Mouse (Mus musculus) ovary, adult 18-20 months (tissue): Measurements from ENCODE around the gene Szt2.

Source experiments
- DNase-seq: peaks from one replicate; pipeline ENCODE4 v3.0.0; 2022; ENCODE audit warnings: low spot score, mixed read lengths

The Szt2 gene

DNA sequence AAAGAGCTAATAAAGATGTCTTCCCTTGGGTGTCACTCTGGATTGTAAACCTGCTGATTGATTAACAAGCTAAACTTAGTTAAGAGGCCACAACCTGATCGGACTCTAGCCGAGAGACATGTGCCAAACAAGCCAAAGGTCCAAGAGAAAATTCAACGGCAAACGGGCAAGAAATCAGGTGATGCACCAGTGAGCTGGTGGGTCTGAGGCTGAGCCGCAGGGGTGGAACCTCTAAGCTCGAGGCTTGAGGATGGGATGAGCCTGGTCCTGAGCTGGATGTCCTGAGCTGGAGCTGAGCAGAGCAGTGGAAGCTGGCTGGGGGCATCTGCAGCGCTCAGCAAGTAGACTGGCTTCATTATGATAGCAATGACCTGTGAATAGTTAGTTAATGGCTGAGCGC lies 51.6 kb downstream of the Szt2 start:
- no peak for DNase-seq

DNA sequence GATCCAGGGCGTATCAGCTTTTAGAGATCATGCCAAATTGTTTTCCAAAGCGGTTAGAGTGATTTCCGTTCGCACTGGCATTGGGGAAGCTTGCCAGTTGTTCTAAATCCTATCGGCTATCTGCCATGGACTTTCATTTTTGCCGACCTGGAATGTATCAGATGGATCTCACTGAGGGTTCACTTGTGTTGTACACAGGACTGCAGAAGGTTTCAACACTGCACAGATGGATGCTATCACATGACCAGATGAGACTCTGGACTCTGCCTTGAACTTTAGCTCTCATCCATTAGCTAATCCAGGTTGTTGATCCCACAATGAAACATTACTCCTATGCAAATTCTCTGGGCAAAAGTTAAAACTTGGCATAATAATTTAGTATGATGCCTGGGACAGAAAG lies 52.3 kb downstream of the Szt2 start:
- DNase-seq = no peak

DNA sequence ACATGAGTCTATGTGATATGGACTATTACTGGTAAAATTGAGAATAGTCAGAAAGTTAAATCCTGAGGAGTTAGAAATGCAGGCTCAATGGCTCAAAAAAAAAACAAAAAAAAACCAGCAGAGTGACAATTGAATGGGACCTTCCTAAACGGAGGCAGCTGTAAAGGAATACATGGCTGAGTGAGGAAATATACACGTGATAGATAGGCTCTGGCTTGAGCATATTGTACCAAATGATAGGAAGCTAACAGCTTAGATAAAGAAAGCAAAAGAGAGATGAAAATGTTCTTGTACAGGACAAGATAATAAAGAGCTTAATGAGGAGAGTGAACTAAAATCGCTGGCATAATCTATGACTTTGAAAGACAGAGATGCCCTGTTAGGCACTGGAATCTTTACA lies 54.8 kb downstream of the Szt2 start:
- DNase-seq = no peak

DNA sequence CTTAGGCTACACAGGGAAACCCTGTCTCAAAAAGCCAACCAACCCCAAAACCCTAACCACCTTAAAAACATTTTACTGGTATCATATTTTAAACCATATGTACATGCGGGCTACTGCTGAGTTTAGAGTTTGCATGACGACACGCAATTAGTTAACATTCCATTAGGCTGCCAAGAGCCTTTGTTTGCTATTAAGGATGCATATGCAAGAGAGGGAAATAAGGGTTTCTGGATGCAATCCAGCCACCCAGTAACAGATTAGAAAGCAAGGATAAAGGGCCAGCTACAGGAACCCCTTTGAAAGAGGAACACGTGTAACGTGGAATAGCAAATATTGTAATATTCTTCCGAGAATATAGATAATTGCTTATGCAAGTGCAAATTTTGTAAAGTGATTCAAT lies 55.4 kb downstream of the Szt2 start:
- DNase-seq = no peak

DNA sequence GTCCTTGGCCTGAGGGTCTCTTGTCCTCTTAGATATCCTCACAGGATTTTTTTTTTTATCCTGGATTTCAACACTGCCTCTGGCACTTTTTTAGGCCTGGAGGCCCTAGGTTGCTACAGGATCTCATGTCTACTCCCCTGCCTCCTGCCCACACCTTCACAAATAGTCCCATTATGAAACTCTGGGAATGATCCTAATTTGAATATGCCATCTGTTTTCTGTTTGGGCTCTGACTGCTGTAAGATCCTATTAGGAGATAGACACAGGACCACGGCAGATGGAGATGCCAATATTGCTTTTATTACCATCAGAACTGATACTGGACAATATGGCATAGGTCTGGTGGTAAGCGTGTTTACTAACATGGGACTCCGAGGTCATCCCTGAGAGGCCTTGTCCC lies 57.2 kb downstream of the Szt2 start:
- no peak for DNase-seq

DNA sequence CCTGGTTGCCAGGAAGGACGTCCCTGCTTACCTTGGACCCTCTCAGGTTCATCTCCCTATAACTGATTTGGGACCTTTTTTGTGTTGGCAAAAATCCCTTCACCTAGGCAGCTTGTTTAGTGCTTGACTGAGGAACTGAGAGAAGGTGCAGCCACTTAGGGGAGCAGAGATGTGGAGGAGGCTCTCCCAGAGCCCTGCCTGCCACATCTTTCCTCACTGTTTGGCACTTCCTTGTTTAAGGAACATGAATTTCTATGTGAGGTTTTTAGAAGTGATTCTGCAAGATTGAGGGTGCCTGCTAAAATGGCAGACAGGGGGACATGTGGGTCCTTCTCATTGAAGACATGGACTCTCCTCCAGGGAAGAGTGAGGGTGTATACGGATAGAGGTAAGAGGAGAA lies 58.2 kb downstream of the Szt2 start:
- DNase-seq = no peak

DNA sequence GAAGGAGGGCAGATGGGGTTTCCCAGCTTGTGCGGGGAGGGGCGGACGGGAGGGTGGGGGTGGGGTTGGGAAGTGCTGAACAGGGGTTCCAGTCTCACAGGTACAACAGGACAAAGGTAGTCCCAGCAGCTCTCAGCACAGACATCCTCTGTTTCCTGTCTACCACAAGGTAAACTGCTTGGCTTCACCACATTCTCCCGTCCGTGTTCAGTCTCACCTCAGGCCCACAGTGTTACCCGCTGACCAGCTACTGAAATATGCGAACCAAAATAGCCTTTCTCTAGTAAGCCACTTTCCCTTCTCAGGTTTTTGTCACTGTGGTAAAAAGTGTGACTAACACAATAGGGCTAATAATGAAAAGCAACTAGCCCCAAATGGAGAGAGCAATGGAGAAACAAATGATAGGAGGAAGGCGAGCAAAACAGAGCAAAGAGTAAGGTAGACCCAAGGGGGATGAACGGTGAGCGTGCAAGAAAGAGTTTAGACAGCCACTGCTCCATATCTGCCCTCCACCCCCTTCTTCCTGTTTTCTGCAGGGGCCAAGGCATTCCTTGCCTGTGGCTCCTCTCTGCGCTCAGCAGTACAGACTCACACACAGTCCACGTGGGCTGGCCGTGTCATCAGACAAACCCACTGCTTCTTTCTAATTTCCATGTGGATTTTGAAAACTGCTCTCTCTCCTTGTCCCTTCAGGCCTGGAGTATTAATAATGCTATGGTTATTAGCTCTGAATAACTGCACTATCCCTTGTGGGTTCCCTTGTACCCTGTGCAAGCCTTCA lies 61.4 kb downstream of the Szt2 start:
- no peak for DNase-seq

DNA sequence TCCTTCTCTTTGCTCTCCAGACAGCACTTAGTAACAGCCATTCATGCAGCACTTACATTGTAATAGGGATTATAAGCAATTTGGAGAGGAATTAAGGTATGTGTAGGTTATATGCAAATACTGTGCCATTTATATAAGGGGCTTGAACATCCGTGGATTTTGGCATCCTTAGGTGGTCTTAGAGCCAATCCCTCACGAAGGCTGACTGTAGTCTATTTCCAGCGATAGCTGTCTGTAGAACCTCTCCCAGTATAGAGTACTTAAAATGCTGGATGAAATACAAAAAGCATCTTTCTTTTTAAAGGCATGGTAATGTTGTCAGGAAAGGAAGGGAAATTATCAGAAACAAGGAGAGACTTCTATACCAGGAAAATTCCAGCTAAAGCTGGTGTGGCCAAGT lies 67.6 kb downstream of the Szt2 start:
- no peak for DNase-seq

DNA sequence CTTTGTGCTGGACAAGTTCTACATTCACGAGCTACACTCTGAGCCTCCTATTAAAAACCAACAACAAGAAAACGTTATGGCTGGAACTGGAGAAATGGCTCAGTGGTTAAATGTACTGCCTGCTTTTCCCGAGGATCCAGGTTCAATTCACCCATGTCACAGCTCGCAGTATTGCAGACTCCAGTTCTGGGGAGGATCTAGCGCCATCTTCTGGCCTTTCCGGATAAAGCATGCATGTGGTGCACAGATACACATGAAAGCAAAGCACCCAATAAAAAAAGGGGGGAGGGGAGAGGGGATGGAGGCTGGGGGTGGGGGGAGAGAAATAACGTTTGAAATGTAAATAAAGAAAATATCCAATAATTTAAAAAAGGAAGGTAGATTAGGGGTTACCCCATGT lies 72.4 kb downstream of the Szt2 start:
- DNase-seq = no peak

DNA sequence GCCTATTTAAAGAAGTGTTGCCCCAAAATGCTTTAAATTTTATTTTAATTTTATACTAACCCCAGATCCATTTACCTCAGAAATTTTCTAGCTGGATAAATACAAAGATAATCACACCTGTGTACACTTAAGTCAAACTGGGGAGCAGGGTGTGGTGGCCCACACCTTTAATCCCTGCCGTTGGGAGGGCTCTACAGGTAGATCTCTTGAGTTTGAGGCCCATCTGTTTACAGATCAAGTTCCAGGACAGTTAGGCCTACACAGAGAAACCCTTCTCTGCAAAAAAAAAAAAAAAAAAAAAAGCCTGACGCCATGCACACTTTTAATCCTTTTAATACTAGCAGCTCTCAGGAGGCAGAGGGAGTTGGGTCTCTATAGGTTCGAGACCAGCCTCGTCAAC lies 73.1 kb downstream of the Szt2 start:
- no peak for DNase-seq

DNA sequence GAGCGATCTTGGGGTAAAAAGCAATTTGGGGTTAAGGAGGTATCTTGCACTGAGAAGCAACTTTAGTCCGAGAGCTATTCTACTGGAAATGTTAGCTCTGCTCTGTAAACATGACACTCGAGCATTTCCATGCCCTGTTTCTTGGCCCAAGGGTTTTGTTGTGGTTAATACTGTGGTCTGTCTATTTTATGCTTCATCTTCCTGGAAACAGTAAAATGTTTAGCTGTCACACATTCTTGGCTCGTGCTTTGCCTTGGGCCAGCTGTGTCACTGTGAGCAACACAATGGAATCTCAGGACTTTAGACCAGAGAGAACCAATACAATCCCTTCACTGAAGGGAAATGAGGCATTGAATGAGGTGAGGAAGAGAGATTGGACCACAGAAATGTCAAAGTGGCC lies 77.3 kb downstream of the Szt2 start:
- DNase-seq = no peak

DNA sequence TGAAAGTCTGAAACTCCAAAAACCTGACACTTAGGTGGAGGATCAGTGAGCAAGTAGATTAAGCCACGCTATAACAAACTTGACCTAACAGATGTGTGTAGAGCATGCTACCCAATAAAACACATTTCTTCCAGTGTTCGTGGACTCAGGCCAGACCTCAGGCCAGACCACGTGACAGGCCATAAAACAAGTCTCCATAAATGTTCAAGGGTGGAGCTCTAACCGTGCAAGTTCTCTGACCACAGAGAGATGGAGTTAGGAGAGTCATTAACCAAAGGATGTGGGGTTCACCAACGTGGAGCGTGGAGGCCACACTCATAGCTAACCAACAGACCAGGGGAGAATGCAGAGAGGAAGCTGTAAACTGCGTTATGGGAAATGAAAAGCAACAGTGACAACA lies 82.6 kb downstream of the Szt2 start:
- DNase-seq = no peak

DNA sequence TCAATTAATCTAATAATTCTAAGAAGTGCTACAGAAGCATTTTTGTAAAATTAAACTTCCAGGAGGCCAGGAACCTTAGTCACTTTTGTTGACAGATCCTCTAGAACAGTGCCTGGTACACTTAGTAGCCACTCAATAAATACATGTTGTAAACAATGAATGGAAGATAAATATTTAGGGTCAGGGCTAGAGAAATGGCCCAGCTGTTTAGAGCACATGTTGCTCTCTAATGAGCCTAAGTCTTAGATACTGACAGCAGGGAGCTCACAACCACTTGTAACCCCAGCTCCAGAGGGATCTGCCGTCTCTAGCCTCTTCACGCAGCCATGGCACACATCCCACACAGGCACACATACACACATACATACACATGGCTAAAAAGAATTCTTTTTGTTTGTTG lies 88.4 kb downstream of the Szt2 start:
- DNase-seq = no peak

DNA sequence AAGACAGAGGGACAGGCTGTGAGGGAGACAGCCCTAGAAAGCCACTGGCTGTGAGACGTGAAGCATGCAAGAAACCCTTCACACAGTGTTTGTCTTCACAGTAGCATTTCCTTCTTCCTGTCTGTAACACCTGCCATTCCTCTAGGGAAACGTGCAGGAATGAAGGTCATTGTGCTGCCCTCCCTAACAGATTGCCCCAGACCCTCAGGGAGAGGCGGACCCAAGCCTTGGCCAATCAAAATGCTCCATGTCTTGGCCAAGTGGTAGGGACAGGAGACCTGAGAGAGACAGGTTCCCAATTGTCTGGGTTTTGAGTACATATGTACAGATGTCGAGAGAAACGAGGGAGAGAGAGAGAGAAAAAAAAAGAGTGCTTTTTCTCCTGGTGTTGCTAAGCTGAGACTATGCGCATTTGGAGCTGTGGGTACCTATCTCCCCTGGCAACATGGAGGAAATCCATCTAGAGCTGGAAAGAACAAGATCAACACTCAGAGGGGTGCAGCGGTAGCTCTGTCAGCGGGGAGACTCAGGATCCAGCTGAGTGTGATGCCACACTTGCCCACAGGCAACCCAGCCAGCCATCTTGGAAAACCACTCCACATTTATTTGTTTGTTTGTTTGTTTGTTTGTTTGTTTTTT lies 89.2 kb downstream of the Szt2 start:
- no peak for DNase-seq

DNA sequence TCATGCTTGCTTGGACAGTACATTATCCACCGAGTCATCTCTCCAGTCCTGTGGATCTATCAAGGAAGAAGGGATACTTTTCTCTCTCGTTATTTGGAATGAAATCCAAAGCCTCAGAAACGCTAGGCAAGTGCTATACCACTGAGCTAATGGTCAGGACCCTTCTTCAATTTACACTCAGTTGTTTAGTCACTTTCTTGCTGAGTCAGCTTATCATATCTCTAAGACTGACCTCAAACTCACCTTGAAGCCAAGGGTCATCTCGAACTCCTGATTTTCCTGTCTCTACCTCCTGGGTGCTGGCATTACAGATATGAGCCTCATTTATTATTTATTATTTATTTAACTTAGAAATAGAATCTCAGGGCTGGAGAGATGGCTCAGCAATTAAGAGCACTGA lies 92.4 kb downstream of the Szt2 start:
- no peak for DNase-seq

DNA sequence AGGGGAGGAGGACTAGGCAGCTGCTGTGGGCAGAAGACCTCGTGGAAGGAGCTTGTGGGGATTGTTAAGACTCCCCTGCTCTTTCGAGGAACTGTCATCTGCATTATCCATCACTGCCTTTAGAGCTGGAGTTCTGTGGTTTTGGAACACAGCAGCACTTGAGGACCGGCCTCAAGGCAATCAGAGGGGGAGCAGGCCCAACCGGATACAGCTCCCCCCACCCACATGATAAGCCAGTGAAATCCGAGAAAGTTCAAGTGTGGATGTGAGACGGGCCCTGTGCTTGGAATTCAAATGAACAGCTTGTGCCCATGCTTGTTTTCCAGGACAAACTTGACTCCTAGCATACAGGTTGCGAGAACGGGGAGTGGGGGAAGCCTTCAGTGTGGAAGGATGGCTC lies 93.8 kb downstream of the Szt2 start:
- DNase-seq = no peak
